Mouse (Mus musculus): ENCODE results near the gene Fam114a1.

Gene Fam114a1

DNA sequence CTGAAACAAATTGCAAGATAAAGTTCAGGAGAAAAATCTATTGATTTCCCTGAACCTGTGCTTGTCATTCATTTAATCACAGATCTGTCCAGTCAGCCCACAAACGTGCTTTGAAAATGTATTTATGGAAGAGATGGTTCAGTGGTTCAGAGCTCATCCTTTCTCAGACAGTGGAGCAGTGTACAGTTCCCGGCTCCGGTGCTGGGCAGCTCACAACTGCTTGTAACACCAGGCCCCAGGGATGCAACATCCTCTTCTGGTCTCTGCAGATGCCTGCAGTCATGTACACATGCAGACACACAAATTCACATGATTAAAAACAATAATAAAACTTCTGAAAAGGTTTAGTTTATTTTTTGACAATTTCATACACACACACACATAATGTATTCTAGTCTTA, 81.6 kb downstream of the Fam114a1 start:
- no peak for DNase-seq (ENCODE audit: low spot score in 2 of 2)

DNA sequence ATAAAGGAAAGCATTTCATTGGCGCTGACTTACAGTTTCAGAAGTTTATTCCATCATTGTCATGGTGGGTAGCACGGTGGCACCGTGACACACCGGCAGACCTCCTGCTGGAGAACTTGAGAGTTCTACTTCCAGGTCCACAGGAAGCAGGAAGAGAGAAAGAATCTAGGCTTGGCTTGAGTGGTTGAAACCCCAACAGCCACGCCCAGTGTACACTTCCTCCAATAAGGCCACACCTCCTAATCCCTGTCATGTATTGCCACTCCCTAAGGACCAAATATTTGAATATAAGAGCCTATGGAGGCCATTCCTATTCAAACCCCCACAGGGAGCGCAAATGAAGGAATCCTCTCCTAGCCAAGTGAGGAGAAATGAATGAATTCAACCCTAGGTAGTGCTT, 87.7 kb downstream of the Fam114a1 start:
- DNase-seq (ENCODE audit: low spot score in 2 of 2): no peak

DNA sequence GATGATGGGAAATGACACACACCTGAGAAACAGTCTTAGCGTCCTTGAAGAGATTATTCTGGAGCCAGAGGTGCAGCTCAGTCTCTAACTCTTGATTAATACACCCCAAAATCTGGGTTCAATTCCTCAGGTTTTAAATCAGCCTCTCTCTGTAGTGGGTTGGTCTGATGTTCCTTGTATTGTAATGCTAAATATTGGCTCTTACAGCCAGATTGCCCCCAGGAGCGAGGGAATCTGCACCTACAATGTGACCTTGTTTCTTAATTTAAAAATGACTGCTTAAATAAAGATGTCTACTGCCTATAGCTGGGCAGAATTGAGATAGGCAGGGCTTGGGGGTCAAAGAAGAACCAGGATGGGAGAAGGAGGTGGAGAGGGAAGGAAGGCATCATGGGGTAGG, 89.9 kb downstream of the Fam114a1 start:
- no peak for DNase-seq (ENCODE audit: low spot score in 2 of 2)

GRCm38 (mm10) chr5:65062236-65062635, 92.4 kb downstream of the Fam114a1 start:
- DNase-seq (ENCODE audit: low spot score in 2 of 2): no peak

DNA sequence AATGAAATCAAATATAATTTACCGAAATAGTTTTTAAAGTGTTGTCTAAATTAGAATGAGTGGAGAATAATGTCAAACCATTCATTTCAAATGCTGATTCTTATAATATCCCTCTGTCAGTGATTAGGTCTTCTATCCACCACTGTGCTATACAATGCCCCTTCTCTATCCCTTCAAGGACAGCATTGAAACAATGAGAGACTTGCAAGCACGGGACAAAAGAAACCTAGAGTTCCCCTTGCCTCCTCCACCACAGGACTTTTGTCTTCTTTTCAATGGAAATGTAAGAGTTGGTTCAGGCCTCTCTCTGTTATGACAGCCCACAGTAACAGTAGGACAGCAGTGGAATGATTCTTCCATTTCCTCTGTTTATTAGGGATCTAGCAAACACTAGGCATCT, 93.4 kb downstream of the Fam114a1 start:
- DNase-seq (ENCODE audit: low spot score in 2 of 2): no peak

DNA sequence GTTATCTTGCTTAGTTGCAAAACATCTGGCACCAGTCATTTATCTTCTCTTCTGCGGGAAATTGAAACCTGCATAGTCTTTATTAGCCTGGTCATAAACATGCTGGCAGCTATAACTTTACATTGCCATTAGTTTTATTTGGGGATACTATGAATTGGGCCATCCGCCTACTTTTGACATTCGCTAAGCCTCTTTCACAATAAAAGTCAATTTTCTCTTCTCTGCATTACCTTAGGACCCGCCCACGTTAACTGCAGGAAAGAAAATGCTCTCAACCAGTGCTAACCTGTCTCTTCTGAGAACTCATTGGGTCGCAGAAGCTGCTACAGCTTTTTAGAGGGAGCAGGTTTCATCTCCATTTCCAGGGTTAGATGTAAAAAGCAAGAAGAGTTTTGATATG, 98.3 kb downstream of the Fam114a1 start:
- no peak for DNase-seq (ENCODE audit: low spot score in 2 of 2)

GRCm38 (mm10) chr5:65069872-65070271, 100.0 kb downstream of the Fam114a1 start:
- no peak for DNase-seq (ENCODE audit: low spot score in 2 of 2)

DNA sequence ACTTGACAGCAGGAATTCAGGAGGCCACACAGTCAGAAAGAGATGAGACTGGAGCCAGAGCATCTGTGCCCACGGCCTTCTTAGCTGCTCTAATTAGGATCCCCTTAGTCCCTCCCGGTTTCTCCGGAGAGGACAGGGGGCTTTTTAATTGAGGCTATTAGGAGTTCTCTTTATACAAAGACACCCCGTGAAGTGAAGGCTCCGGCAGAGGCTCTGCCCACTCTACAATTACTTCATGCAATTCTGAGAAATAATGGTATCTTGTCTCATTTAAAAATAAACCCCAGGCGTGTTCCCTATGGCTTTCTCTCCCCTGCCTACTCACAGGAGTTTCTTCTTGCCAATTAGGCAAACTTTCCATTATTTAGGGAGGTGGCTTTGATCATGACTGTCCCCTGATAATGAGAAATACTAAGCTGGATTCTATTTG, 101.8 kb downstream of the Fam114a1 start:
- DNase-seq (ENCODE audit: low spot score in 2 of 2): peak in 1 of 2 experiments; percentile 4

DNA sequence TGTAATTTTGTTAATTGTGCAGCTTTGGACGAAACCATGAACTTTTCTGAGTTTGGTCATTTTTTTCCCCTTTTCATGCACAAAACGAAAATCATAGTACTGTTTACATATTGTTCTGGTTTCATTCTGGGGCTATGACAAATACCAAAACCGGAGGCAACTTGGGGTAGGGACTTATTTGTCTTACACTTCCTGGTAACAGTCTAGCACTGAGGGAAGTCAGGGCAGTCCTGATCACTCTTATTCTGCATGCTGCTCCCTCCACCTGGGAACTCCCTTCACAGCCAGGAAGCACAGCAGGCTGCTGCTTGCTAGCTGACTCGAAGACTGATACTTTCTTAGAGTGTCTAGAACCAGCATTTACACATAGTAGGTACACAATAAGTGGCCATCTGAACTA, 103.4 kb downstream of the Fam114a1 start:
- no peak for DNase-seq (ENCODE audit: low spot score in 2 of 2)

GRCm38 (mm10) chr5:65074693-65075092, 104.8 kb downstream of the Fam114a1 start:
- no peak for DNase-seq (ENCODE audit: low spot score in 2 of 2)

GRCm38 (mm10) chr5:65076087-65076486, 106.2 kb downstream of the Fam114a1 start:
- no peak for DNase-seq (ENCODE audit: low spot score in 2 of 2)

GRCm38 (mm10) chr5:65076748-65077147, 106.9 kb downstream of the Fam114a1 start:
- no peak for DNase-seq (ENCODE audit: low spot score in 2 of 2)

GRCm38 (mm10) chr5:65078081-65078480, 108.2 kb downstream of the Fam114a1 start:
- DNase-seq (ENCODE audit: low spot score in 2 of 2): no peak

GRCm38 (mm10) chr5:65079881-65080280, 110.0 kb downstream of the Fam114a1 start:
- DNase-seq (ENCODE audit: low spot score in 2 of 2): peak; percentile 39 to 63

DNA sequence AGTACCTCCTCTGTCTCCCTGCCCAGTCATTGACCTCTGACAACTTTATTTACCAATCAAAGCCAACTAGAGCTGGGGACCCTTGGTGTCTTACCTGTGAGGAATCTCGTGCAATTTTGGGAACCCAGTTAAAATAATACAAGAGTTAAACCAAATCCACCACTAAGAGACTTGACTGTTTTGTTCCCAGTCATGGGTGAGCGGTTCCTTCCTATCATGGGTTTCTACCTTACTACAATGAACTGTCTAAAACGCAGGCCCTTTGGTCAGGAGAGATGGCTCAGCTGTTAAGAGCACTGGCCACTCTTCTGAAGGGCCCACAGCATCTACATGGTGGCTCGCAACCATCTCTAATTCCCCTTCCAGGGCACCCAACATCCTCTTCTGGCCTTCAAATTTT, 112.0 kb downstream of the Fam114a1 start:
- DNase-seq (ENCODE audit: low spot score in 2 of 2): no peak

DNA sequence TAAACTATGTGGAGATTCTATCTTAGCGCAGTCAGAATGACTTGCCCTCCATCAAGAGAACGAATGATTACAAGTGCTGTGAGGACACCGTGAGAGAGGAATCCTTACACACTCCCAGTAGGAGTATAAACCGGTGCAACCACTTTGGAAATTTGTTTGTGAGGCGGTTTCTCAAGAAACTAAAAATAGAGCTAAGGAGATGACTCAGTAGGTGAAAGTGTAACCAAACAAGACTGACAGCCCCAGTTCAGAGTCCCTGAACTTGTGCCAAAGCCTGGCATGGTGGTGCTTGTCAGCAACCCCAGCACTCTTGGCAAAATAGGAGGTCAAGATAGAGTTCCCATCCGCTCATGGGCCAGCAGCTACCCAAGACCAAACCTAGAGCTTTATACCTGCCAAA, 116.7 kb downstream of the Fam114a1 start:
- DNase-seq (ENCODE audit: low spot score in 2 of 2): no peak

DNA sequence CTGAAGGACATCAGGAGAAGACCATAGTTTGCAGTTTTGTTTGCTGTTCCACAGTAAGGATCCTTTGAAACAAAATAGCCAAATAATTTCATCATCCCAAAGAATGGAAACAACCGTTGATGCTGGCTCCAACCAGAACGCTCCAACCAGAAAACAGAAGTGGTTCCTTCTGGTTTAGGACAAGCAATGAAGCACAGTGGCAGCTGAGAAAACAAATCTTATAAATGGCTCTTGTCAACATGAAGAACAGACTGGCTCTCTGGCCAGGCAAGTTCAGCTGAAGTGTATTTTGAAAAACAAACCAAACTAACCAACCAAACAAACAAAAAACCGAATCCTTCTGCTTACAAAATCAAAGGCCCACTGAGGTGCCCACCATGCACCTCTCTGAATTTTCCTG, 119.8 kb downstream of the Fam114a1 start:
- DNase-seq (ENCODE audit: low spot score in 2 of 2): no peak

DNA sequence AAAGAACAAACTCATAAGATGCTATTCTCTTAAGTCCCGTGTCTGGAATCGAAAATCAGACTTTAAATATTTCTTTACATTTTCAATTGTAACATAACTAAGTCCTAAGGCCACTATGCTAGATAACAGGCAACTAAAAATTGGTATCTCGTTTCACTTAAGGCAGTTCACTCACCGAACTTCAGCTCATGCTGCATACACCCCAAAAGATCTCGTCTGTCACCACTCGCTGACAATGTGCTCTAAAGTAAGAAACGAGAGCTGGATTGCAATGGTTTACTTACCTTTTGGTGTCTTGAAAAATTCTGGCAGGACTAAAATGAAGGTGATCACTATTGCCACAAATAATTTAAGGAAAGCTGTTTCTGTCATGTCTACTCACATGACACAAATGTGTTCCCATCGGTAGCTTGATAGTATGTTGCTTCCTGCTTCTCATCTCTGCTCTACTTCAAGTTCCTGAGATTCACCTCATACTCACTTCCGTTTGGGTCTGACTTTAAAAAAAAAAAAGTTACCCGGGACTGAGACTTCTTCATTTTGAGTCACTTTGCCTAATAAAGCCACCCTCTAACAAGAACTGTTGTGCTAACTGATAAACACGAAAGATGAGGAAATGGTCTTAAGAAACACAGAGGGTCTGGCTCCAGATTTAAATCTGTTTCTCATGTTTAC, 121.5 kb downstream of the Fam114a1 start:
- DNase-seq (ENCODE audit: low spot score in 2 of 2): no peak

All from frontal cortex, postnatal 36 days (tissue).